Mouse (Mus musculus) C2C12 (cell line): ENCODE results near the gene Gm29609. TPM values are rescaled to one million over a fixed set of nuclear protein-coding genes. Genes with fewer than 3 reads are reported as not detected.
"Not testable (repeated sequence)": the region's sequence is repeated elsewhere in the genome, so short reads cannot be mapped to it uniquely, and the experiment has no call there.

ENCODE experiments used
- H3K27me3 ChIP-seq: one replicate; pipeline ENCODE4 v1.6.1; 2011; ENCODE audit not compliant: control insufficient read depth, insufficient read depth, insufficient read length
- H3K36me3 ChIP-seq: one replicate; pipeline ENCODE4 v1.6.1; 2011; ENCODE audit not compliant: control insufficient read depth, insufficient read depth
- H3K4me3 ChIP-seq: one replicate; pipeline ENCODE4 v1.5.1; 2011; ENCODE audit warnings: mild to moderate bottlenecking, control low read depth; ENCODE audit not compliant: poor library complexity, insufficient read depth, severe bottlenecking
- H3K79me2 ChIP-seq: one replicate; pipeline ENCODE4 v1.6.1; 2011; ENCODE audit not compliant: control insufficient read depth, insufficient read depth
- H3K79me3 ChIP-seq: one replicate; pipeline ENCODE4 v1.6.1; 2011; ENCODE audit warnings: low read depth, control low read depth
- H3ac ChIP-seq: one replicate; pipeline ENCODE3; 2011; ENCODE audit warnings: low read depth; ENCODE audit not compliant: control insufficient read depth, insufficient read length
- CEBPB ChIP-seq: IDR thresholded peaks from one replicate; pipeline ENCODE4 v1.6.1; 2011; ENCODE audit warnings: low read depth, mild to moderate bottlenecking, control low read depth, moderate library complexity
- CTCF ChIP-seq: IDR thresholded peaks from one replicate; pipeline ENCODE4 v1.5.1; 2011; ENCODE audit not compliant: control insufficient read depth, insufficient read depth, insufficient read length
- FOSL1 ChIP-seq: IDR thresholded peaks from one replicate; pipeline ENCODE4 v1.8.0; 2011; ENCODE audit warnings: mild to moderate bottlenecking, low read length; ENCODE audit not compliant: poor library complexity, insufficient read depth, severe bottlenecking
- MAX ChIP-seq: IDR thresholded peaks from one replicate; pipeline ENCODE4 v1.6.1; 2011; ENCODE audit warnings: mild to moderate bottlenecking, control low read depth
- MYOD1 ChIP-seq: IDR thresholded peaks from one replicate; pipeline ENCODE4 v1.6.1; 2011; ENCODE audit warnings: low read depth; ENCODE audit not compliant: control insufficient read depth, insufficient read length
- MYOG ChIP-seq: IDR thresholded peaks from one replicate; pipeline ENCODE4 v1.6.1; 2011; ENCODE audit not compliant: control insufficient read depth, insufficient read length; ENCODE audit errors: extremely low read depth
- USF1 ChIP-seq: IDR thresholded peaks from one replicate; pipeline ENCODE4 v1.6.1; 2011; ENCODE audit warnings: low read depth, mild to moderate bottlenecking, control low read depth, moderate library complexity
- polyA plus RNA-seq: library from polyadenylated mRNA; unstranded; fragments of >200 nt; fragmentation: generic; extraction: Trizol; gene quantifications from one replicate; pipeline ENCODE4 v1.2.1, GENCODE M21; 2012; ENCODE audit warnings: missing spikeins

Gm29609 gene
- polyA plus RNA-seq, 1 experiment = 2.9 TPM

DNA sequence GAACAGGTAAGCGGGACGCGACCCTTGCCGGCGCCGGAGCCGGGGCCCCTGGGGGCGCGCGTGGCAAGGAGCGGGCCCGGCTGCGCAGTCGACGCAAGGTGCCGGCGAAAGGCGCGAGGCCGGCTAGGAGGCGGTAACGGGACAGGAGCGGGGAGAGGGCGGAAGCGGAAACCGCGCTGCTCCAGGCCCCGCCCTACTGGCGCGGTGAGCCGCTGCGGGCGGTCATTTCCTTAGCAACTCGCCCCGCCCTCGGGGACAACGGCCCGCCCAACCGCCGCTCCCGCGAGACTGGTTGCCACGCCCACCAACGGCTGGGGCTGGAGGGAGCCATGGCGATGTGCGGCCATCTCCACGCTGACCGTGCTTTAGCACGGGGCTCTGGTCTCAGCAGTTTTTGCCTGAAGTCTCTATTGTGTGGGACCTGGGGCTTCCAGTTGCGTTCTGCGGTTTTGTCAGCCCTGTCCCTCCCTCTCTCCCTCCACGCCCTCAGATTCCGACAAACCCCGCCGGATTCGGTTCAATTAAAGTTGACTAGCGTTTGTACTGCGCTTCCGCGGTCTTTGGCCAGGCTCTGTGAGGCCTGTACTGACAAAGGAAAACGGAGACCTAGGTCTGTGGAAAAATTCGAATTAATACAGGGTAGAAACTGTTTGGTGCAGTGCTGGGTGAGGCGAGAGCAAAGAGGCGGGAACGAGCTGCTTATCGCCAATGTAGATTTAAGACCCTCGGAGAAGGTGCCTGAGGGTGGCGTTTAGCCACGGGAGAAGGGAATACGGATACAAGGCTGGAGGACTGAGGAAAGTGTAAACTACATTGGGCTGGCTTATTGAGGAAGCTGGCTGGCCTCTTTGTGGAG is 41.0 kb upstream of the Gm29609 start, which contains the start of gene Ppm1g:
Gene Ppm1g, minus strand, starts transcription at position 240 of the 856 bp plus-strand sequence.
- H3K4me3 ChIP-seq = peak within 1 kb of the TSS; percentile 76
- H3ac ChIP-seq = peak within 1 kb of the TSS; percentile 89
- no peaks in the 10 kb centered on the region for H3K27me3 ChIP-seq
- peaks cover 58% of the 10 kb centered on the region for H3K79me2 ChIP-seq
- H3K36me3 ChIP-seq = peaks cover 8% of the 10 kb centered on the region
- TF ChIP-seq MYOD1 = no peak
- TF ChIP-seq CEBPB = no peak
- no peak for TF ChIP-seq MYOG
- TF ChIP-seq USF1 = no peak
- TF ChIP-seq CTCF = no peak
- TF ChIP-seq FOSL1 = no peak
- TF ChIP-seq MAX = peak; percentile 53
- peaks cover 41% of the 10 kb centered on the region for H3K79me3 ChIP-seq

DNA sequence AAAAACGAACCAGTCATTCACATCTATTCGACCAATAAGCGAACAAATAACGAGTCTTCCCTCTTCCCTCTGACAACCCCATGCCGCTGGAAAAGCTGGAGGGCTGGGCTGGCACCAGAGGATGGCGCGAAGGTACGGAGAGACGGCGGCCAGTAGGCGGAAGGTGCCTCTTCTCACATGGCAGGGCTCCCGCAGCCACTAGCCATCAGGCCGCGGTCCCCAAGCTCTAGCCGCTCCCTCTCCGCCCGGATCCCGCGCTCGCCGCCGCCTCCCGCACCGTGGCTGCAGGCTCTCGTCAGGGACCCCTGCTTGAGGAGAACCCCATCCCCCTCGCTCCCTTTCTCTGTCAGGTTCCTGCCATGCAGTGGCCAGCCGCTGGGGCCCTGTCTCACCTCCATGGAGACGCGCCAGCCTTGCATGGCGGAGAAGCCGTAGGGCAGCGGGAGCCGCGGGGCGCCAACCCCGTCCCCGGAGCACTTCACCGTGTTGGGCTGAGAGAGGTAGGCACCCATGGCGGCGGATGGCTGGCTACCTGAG is 40.3 kb upstream of the Gm29609 start:
- no peaks in the 10 kb centered on the region for H3K27me3 ChIP-seq
- H3ac ChIP-seq = peak overlapping the region; percentile 89
- TF ChIP-seq FOSL1 (no peak), MYOD1 (no peak), CTCF (no peak), USF1 (no peak), MYOG (no peak), CEBPB (no peak), MAX (no peak)
- peak overlapping the region; percentile 76 for H3K4me3 ChIP-seq
- H3K79me3 ChIP-seq = peaks cover 48% of the 10 kb centered on the region
- peaks cover 65% of the 10 kb centered on the region for H3K79me2 ChIP-seq
- H3K36me3 ChIP-seq = peaks cover 8% of the 10 kb centered on the region

DNA sequence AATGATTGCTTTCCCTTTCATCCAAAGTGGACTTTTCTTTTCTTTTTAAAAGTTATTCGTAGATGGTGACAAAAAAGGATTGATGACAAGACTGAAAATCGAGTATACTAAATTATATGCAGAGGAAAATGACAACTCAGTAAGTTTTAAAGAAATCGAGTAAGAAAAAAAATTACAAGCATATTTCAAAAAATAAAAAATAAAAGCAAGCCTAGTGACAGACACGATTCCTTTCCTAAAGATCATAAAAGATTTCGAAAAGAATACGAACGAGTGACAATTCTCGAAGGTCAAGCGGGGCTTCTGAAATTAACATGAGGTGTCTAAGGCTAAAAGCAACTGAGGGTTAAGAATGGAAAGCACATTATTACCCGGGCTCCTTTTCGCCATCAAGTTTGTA is 39.8 kb upstream of the Gm29609 start:
- no peaks in the 10 kb centered on the region for H3K27me3 ChIP-seq
- peak overlapping the region; percentile 89 for H3ac ChIP-seq
- H3K4me3 ChIP-seq = peak overlapping the region; percentile 76
- H3K79me2 ChIP-seq = peaks cover 70% of the 10 kb centered on the region
- H3K36me3 ChIP-seq = peaks cover 8% of the 10 kb centered on the region
- no peak for TF ChIP-seq MAX
- H3K79me3 ChIP-seq = peaks cover 53% of the 10 kb centered on the region

DNA sequence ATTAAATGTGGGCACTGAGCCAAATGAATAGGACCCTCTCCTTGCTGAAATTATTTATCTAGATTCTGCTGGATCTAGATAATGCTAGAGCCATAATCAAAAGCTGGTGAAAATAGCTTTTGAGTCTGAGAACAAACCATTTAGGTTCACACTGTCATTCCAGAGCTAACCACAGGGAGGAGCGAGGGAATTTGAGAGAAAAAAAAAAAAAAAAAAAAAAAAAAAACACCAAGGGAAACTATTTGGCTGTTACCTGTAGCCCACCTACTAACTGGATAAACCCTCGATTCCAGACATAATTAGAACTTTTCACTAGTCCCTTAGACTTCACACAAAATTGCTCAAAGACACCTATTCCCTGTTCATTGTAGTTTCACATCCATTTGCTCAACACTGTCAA is 39.4 kb upstream of the Gm29609 start:
- TF ChIP-seq CTCF (no peak), USF1 (no peak), FOSL1 (no peak), MAX (no peak), MYOD1 (no peak), CEBPB (no peak), MYOG (no peak)
- H3K4me3 ChIP-seq = peak overlapping the region; percentile 76
- peaks cover 74% of the 10 kb centered on the region for H3K79me2 ChIP-seq
- H3K79me3 ChIP-seq = peaks cover 57% of the 10 kb centered on the region
- no peak overlapping the region for H3ac ChIP-seq
- H3K27me3 ChIP-seq = no peaks in the 10 kb centered on the region
- H3K36me3 ChIP-seq = peaks cover 8% of the 10 kb centered on the region

DNA sequence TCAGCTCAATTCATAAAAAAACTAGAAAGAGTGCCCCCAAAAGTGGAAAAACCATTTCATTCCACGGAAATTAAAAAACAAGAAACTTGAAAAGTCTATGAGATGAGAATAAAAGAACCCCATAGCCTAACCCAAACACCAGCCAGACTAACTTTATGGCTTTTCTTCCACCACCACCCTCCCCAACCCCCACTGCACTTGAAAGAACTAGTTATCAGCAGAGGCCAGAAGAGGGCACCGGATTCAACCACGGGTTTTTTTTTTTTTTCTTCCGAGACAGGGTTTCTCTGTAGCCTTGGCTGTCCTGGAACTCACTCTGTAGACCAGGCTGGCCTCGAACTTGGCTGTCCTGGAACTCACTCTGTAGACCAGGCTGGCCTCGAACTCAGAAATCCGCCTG is 38.6 kb upstream of the Gm29609 start:
- TF ChIP-seq CTCF (no peak), MYOD1 (no peak), MAX (no peak), FOSL1 (no peak), USF1 (no peak), MYOG (no peak), CEBPB (no peak)
- Histone ChIP-seq H3K36me3 (peaks cover 8% of the 10 kb centered on the region), H3ac (no peak overlapping the region), H3K27me3 (no peaks in the 10 kb centered on the region), H3K4me3 (no peak overlapping the region), H3K79me2 (peaks cover 82% of the 10 kb centered on the region), H3K79me3 (peaks cover 63% of the 10 kb centered on the region)

DNA sequence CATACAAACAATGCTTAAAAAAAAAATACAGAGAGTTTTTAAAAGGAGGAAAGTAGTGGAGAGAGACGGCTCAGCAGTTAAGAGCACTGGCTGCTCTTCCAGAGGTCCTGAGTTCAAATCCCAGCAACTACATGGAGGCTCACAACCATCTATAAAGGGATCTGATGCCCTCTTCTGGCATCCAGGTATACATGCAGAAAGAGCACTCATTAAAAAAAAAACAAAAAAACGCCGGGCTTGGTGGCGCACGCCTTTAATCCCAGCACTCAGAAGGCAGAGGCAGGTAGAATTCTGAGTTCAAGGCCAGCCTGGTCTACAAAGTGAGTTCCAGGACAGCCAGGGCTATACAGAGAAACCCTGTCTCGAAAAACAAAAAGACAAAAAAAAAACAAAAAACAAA is 36.8 kb upstream of the Gm29609 start:
- peaks cover 80% of the 10 kb centered on the region for H3K79me3 ChIP-seq
- H3ac ChIP-seq = not testable (repeated sequence)

More for the DNA sequence above, 36.8 kb upstream of the Gm29609 start:
- H3K36me3 ChIP-seq, H3K27me3 ChIP-seq, H3K4me3 ChIP-seq: not testable (repeated sequence)
- peaks cover 99% of the 10 kb centered on the region for H3K79me2 ChIP-seq
